In genomic region chr1:180719951-180720689, GRCm38 (mm10) we compare ENCODE assay signal across 8 mouse cellular contexts. TPM values are rescaled to one million over a fixed set of nuclear protein-coding genes. Genes with fewer than 3 reads are reported as not detected.
DNase-seq lines count a peak whose midpoint lies in the region; ATAC-seq lines count a peak whose summit lies in the region.

No protein-coding gene starts in this region.

- no peak overlapping the region for H3K4me2 ChIP-seq in hindbrain, embryonic 11.5 days (replicated peaks; ENCODE audit: low read depth, low read length)
- no peak overlapping the region for H3K4me2 ChIP-seq in hindbrain, embryonic 16.5 days (ENCODE audit: low read length)
- H3K4me2 ChIP-seq in intestine, embryonic 14.5 days (ENCODE audit: low read length) = no peak overlapping the region
- no peak overlapping the region for H3K4me2 ChIP-seq in stomach, embryonic 15.5 days

- H3K4me1 ChIP-seq in hindbrain, embryonic 11.5 days (replicated peaks; ENCODE audit: control insufficient read depth, insufficient read depth, low read length) = no peaks in the 10 kb centered on the region
- H3K4me1 ChIP-seq in hindbrain, embryonic 16.5 days (ENCODE audit: control insufficient read depth, insufficient read depth, low read depth, low read length) = peaks cover 2% of the 10 kb centered on the region; the same call in 1 of the 2 replicates
- H3K4me1 ChIP-seq in intestine, embryonic 14.5 days (replicated peaks; ENCODE audit: control insufficient read depth, insufficient read depth, low read length) = no peaks in the 10 kb centered on the region
- H3K4me1 ChIP-seq in stomach, embryonic 15.5 days = 0 out of 2 replicates have a peak, but pooled peaks cover 2% of the 10 kb centered on the region

- intact Hi-C loops in left cerebral cortex, postnatal 25 days (cut with DNase I) = loop anchor here (1.0 to 5.0 kb wide), 3 partner anchors 44 to 127 kb away; partner anchors contain the start of gene Lin9

- peak; percentile 91 for DNase-seq in hindbrain, embryonic 11.5 days (ENCODE audit: low spot score)
- peak; percentile 71 to 87 for DNase-seq in cerebellum, adult 18-20 months
- peak; percentile 39 to 67 for DNase-seq in frontal cortex, postnatal 10 days (ENCODE audit: low spot score in 2 of 2)
- peak; percentile 96 for DNase-seq in intestine, embryonic 14.5 days (ENCODE audit: low spot score)
- DNase-seq in left cerebral cortex, postnatal 25 days (ENCODE audit: low spot score in 2 of 2) = peak; percentile 60 to 67
- DNase-seq in naive thymus-derived CD4-positive, alpha-beta T cell, adult 2 months (ENCODE audit: low read depth) = peak; percentile 90

- ATAC-seq in hindbrain, embryonic 11.5 days (ENCODE audit: low FRiP score) = peak; percentile 40; the same call in 1 of the 2 replicates
- no peak for ATAC-seq in hindbrain, embryonic 16.5 days
- ATAC-seq in intestine, embryonic 14.5 days (replicated peaks; ENCODE audit: low FRiP score, low TSS enrichment, low read depth) = no peak
- 0 out of 2 replicates have a peak, but pooled peaks have one; percentile 53 for ATAC-seq in stomach, embryonic 15.5 days (ENCODE audit: insufficient read depth, low FRiP score, low read depth)

- H3K27ac ChIP-seq in hindbrain, embryonic 11.5 days (ENCODE audit: low read depth, low read length) = no peak overlapping the region
- H3K27ac ChIP-seq in hindbrain, embryonic 16.5 days (ENCODE audit: low read depth, low read length) = no peak overlapping the region
- H3K27ac ChIP-seq in intestine, embryonic 14.5 days (ENCODE audit: low read depth) = no peak overlapping the region
- no peak overlapping the region for H3K27ac ChIP-seq in stomach, embryonic 15.5 days

- no peaks in the 10 kb centered on the region for H3K27me3 ChIP-seq in hindbrain, embryonic 11.5 days (ENCODE audit: control insufficient read depth, insufficient read depth, low read length)
- no peaks in the 10 kb centered on the region for H3K27me3 ChIP-seq in hindbrain, embryonic 16.5 days (replicated peaks; ENCODE audit: control insufficient read depth, insufficient read depth, low read length)
- no peaks in the 10 kb centered on the region for H3K27me3 ChIP-seq in intestine, embryonic 14.5 days (replicated peaks; ENCODE audit: control insufficient read depth, insufficient read depth, low read length)
- no peaks in the 10 kb centered on the region for H3K27me3 ChIP-seq in stomach, embryonic 15.5 days (replicated peaks)

- H3K36me3 ChIP-seq in hindbrain, embryonic 11.5 days (ENCODE audit: control insufficient read depth, insufficient read depth, low read length) = no peaks in the 10 kb centered on the region
- no peaks in the 10 kb centered on the region for H3K36me3 ChIP-seq in hindbrain, embryonic 16.5 days (ENCODE audit: control insufficient read depth, insufficient read depth, low read length)
- no peaks in the 10 kb centered on the region for H3K36me3 ChIP-seq in intestine, embryonic 14.5 days (ENCODE audit: control insufficient read depth, insufficient read depth, low read length)
- H3K36me3 ChIP-seq in stomach, embryonic 15.5 days = no peaks in the 10 kb centered on the region

- 46% methylated on average over 5 of the region's 5 CpGs for WGBS in hindbrain, embryonic 11.5 days
- WGBS in hindbrain, embryonic 16.5 days = 48% methylated on average over 5 of the region's 5 CpGs
- WGBS in intestine, embryonic 14.5 days = 49% methylated on average over 5 of the region's 5 CpGs
- WGBS in stomach, embryonic 15.5 days = 47% methylated on average over 5 of the region's 5 CpGs

- H3K9ac ChIP-seq in hindbrain, embryonic 11.5 days (ENCODE audit: low read depth, low read length) = no peak overlapping the region
- H3K9ac ChIP-seq in hindbrain, embryonic 16.5 days (ENCODE audit: low read depth, low read length) = no peak overlapping the region
- H3K9ac ChIP-seq in intestine, embryonic 14.5 days (ENCODE audit: low read length) = no peak overlapping the region
- no peak overlapping the region for H3K9ac ChIP-seq in stomach, embryonic 15.5 days

- no peak overlapping the region for H3K4me3 ChIP-seq in hindbrain, embryonic 11.5 days (ENCODE audit: low read depth, low read length)
- H3K4me3 ChIP-seq in hindbrain, embryonic 16.5 days (ENCODE audit: low read length) = no peak overlapping the region
- H3K4me3 ChIP-seq in intestine, embryonic 14.5 days (ENCODE audit: low read depth, low read length) = no peak overlapping the region
- H3K4me3 ChIP-seq in stomach, embryonic 15.5 days (replicated peaks) = no peak overlapping the region

- no peaks in the 10 kb centered on the region for H3K9me3 ChIP-seq in hindbrain, embryonic 11.5 days (ENCODE audit: control insufficient read depth, low read length)
- H3K9me3 ChIP-seq in hindbrain, embryonic 16.5 days (ENCODE audit: control insufficient read depth, low read length) = no peaks in the 10 kb centered on the region
- no peaks in the 10 kb centered on the region for H3K9me3 ChIP-seq in intestine, embryonic 14.5 days (ENCODE audit: control insufficient read depth, low read length)
- H3K9me3 ChIP-seq in stomach, embryonic 15.5 days = no peaks in the 10 kb centered on the region

RNA-seq across cellular contexts. Expression of gene Acbd3, which starts 5.7 kb away (rescaled TPM):
- 24.8 and 27.7 TPM in 2 replicates for polyA plus RNA-seq in hindbrain, embryonic 11.5 days (2014; fragmentation: Nextera tagmentation; extraction: Ambion mirVana)
- 21.8 and 22.5 TPM in 2 replicates for polyA plus RNA-seq in hindbrain, embryonic 16.5 days (2015; fragmentation: Nextera tagmentation; extraction: Ambion mirVana)
- 23.0 and 24.7 TPM in 2 replicates for polyA plus RNA-seq in intestine, embryonic 14.5 days (2014; fragmentation: Nextera tagmentation; extraction: Ambion mirVana)
- total RNA-seq in left cerebral cortex, postnatal 25 days (2021) = 10 to 100 TPM; 32.6 to 33.6 TPM
- 23.7 and 23.9 TPM in 2 replicates for polyA plus RNA-seq in stomach, embryonic 15.5 days (2015; fragmentation: Nextera tagmentation; extraction: Ambion mirVana)

RNA-seq across cellular contexts. Expression of gene Mixl1, which starts 23.3 kb away (rescaled TPM):
- polyA plus RNA-seq in hindbrain, embryonic 11.5 days (2014; fragmentation: Nextera tagmentation; extraction: Ambion mirVana) = 0.13 TPM in 1 of 2 replicates, not detected in the other
- polyA plus RNA-seq in hindbrain, embryonic 16.5 days (2015; fragmentation: Nextera tagmentation; extraction: Ambion mirVana) = not detected in 2 replicates
- polyA plus RNA-seq in intestine, embryonic 14.5 days (2014; fragmentation: Nextera tagmentation; extraction: Ambion mirVana) = 0.15 and 0.27 TPM in 2 replicates
- total RNA-seq in left cerebral cortex, postnatal 25 days (2021) = not detected
- polyA plus RNA-seq in stomach, embryonic 15.5 days (2015; fragmentation: Nextera tagmentation; extraction: Ambion mirVana) = 0.28 TPM in 2 replicates

Comparison
In these comparisons a context has a peak if more than half of its experiments do, and no peak if none do; other contexts are left out.
1. ATAC-seq: peak in hindbrain, embryonic 11.5 days (single experiment) and stomach, embryonic 15.5 days (single experiment); none in hindbrain, embryonic 16.5 days (single experiment) and intestine, embryonic 14.5 days (single experiment).
2. Peak in every context shown above with its lines, with median percentiles within 50 percentile points of each other: DNase-seq.